Mouse (Mus musculus): Measurements from ENCODE around the gene Pnmal1.
"Not testable (repeated sequence)": the region's sequence is repeated elsewhere in the genome, so short reads cannot be mapped to it uniquely, and the experiment has no call there.

Gene Pnmal1

DNA sequence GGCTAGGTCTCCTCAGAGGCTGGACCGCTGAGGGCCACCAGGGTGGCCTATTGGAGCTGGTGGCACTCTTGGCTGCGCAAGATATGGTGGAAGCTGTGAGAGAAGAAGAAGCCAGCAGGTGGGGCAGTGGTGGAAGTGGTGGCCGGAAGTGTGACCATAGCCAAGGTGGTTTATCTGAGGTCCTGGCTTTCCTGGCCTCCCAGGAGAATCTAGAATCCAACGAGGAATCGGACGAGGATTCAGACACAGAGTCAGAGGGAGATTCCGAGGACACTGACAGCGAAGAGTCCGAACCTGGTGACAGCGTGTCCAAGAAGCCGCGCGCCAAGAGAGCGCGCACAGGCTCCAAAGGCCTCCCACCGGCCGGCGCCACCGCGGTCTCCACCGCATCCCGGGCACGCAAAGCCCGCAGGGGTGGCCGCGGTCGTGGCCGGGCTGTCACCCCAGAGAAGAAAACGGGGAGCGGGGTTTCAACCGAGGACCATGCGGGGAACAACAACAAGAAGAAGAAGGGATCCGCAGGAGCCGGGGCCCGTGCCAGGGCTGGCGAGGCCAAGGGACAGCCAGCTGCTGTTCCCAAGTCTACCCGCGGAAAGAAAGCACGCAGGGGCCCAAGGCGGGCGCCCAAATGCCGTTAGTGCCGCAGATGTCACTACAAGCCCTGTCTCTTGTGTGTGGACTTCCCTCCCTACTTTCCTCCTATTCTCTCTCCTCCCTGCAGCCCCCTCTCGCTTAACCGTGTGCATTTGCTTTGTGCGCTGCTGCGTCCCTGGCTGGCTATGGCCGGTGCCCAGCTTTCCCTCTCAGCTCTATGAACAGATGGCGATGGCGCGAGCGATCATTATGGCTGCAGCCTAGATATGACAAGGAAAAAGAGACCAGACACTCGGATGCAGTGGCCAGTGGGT, 12.8 kb upstream of the Pnmal1 start:
- no peak for TF ChIP-seq POU5F1 (IDR thresholded peaks at IDR 0.05; ENCODE audit: borderline replicate concordance, low read length)
- TF ChIP-seq CTCF (conservative IDR thresholded peaks at IDR 0.05; ENCODE audit: low read length): no peak
- TF ChIP-seq NANOG (IDR thresholded peaks at IDR 0.05; ENCODE audit: borderline replicate concordance, low read length): no peak
- Histone ChIP-seq H3K4me1 (replicated peaks; ENCODE audit: low read depth, low read length) (peaks cover 64% of the 10 kb centered on the region), H3K4me3 (replicated peaks; ENCODE audit: low read length) (peak overlapping the region; percentile 74), H3K36me3 (ENCODE audit: insufficient read depth, low read length) (no peaks in the 10 kb centered on the region), H3K27me3 (ENCODE audit: insufficient read depth, low read length) (peaks cover 59% of the 10 kb centered on the region), H3K9me3 (ENCODE audit: low read length) (peaks cover 6% of the 10 kb centered on the region; the same call in 1 of the 2 replicates)

DNA sequence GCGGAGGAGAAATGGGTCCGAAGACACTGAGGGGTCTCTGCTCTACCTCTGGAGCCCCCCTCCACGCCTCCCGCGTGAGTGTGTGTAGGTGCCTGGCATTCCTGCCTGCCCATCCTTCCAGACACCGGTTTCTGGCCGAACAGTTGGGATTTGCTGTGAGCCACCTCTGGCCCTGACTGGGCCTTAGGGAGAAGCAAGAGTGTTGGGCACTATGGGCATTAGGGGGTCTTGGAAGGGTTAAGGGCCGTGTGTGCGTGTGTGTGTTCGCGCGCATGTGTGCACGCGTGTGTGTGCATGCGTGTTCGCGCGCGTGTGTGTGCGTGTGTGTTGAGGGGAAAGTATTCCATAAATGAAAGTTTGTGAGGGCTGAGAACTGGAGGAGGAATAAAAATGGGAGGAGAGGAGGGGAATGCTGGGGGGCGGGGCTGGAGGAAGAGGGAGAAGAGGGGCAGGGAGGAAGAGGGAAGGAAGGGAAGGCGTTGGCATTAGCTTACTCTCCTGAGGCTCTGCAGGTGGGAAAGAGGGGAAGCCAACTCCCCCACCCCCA, 12.1 kb upstream of the Pnmal1 start:
- peaks cover 6% of the 10 kb centered on the region; the same call in 1 of the 2 replicates for H3K9me3 ChIP-seq (ENCODE audit: low read length)
- H3K27me3 ChIP-seq (ENCODE audit: insufficient read depth, low read length): peaks cover 59% of the 10 kb centered on the region
- peaks cover 71% of the 10 kb centered on the region for H3K4me1 ChIP-seq (replicated peaks; ENCODE audit: low read depth, low read length)
- TF ChIP-seq POU5F1 (IDR thresholded peaks at IDR 0.05; ENCODE audit: borderline replicate concordance, low read length) (no peak), NANOG (IDR thresholded peaks at IDR 0.05; ENCODE audit: borderline replicate concordance, low read length) (no peak), CTCF (conservative IDR thresholded peaks at IDR 0.05; ENCODE audit: low read length) (no peak)
- peak overlapping the region; percentile 74 for H3K4me3 ChIP-seq (replicated peaks; ENCODE audit: low read length)
- H3K36me3 ChIP-seq (ENCODE audit: insufficient read depth, low read length): no peaks in the 10 kb centered on the region

DNA sequence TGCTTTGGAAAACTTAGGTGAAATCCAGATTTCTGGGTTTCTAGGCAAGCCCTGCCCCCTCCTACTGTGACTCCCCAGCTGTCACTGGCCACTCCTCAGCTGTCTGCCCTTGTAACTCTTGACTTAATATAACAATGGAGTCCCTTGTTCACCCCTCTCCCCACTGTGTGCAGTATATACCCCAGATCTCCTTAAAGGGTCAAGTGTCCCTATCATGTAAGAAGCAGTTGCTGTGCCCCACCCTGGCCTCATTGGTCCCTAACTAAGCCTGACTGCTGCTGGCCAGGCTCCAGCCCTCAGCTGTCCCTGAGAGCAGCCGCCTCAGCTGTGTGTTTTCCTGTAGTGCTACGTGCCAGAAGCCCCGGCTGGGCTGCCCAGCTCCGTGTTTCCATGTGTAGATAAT, 11.5 kb upstream of the Pnmal1 start:
- no peak overlapping the region for H3K4me3 ChIP-seq (replicated peaks; ENCODE audit: low read length)
- peaks cover 59% of the 10 kb centered on the region for H3K27me3 ChIP-seq (ENCODE audit: insufficient read depth, low read length)
- H3K9me3 ChIP-seq (ENCODE audit: low read length): peaks cover 6% of the 10 kb centered on the region; the same call in 1 of the 2 replicates
- peaks cover 75% of the 10 kb centered on the region for H3K4me1 ChIP-seq (replicated peaks; ENCODE audit: low read depth, low read length)
- TF ChIP-seq CTCF (conservative IDR thresholded peaks at IDR 0.05; ENCODE audit: low read length) (no peak), POU5F1 (IDR thresholded peaks at IDR 0.05; ENCODE audit: borderline replicate concordance, low read length) (no peak), NANOG (IDR thresholded peaks at IDR 0.05; ENCODE audit: borderline replicate concordance, low read length) (no peak)
- H3K36me3 ChIP-seq (ENCODE audit: insufficient read depth, low read length): no peaks in the 10 kb centered on the region

DNA sequence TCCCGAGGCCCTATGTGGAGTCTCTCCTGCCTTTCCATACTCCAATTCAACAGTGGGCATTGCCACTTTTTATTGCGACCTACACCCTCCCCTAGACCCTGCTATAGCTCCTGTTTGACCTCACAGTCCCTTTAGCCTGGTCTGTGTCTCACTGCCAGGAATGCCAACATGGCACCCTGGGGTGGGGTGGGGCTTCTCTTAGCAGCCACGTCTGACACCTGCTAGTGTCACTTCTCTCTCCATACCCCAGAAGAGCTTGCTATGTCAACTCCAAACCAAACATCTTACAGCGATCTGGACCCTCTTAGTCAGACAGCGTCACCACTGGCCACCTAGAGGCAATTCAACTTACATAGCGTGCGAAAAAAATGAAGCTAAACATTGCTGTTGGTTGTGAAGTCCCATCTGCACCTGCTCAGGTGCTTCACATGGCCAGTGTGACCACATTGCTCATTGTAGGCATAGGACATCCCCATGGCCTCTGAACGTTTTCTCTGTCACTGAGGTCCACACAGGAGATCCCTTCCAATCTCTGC, 10.5 kb upstream of the Pnmal1 start:
- Histone ChIP-seq H3K4me1 (replicated peaks; ENCODE audit: low read depth, low read length) (peaks cover 70% of the 10 kb centered on the region), H3K27me3 (ENCODE audit: insufficient read depth, low read length) (peaks cover 59% of the 10 kb centered on the region), H3K9me3 (ENCODE audit: low read length) (peaks cover 6% of the 10 kb centered on the region; the same call in 1 of the 2 replicates), H3K36me3 (ENCODE audit: insufficient read depth, low read length) (no peaks in the 10 kb centered on the region), H3K4me3 (replicated peaks; ENCODE audit: low read length) (no peak overlapping the region)
- TF ChIP-seq NANOG (IDR thresholded peaks at IDR 0.05; ENCODE audit: borderline replicate concordance, low read length) (no peak), CTCF (conservative IDR thresholded peaks at IDR 0.05; ENCODE audit: low read length) (no peak), POU5F1 (IDR thresholded peaks at IDR 0.05; ENCODE audit: borderline replicate concordance, low read length) (no peak)

DNA sequence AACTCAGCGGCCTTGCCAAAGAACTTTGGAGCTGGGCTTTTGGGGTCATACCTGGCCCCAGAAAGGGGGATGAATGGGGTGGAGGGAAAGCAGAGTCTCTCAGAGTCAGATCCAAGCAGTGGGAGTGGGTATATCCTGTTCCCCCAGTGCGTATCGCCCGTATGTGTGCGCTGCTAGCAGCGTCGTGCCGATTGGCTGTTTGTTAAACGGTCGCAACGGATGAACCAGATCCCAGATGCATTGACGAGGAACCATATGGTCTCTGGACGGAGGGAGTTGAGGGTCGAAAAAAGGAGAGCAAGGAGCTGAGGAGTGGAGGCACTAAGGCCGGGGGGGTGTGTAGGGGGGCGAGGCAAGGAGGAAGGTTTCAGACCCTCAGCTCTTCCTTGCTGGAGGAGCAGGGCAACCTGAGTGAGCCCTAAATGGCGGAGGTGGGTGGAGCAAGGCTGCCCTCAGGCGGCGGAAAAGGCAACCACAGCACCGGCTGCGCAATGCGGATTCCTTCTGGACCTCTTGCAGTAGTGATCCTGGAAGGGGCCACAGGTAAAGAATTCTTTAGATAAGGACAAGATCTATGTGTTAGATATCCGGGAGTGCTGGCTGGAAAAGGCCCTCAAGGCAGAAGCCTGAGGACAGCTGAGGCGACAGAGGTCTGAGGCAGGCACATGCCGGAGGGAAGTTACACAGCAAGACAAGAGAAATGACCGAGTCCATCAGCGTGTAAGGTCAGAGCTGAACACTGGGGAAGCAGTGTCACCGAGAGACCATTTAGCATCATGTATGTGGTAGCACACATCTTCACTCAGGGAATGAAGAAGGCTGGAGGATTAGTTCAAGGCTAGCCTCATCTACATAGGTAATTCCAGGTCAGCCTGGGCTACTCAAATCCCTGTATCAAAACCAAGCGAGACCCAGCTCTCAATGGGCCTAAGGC, 9.3 kb upstream of the Pnmal1 start:
- peaks cover 6% of the 10 kb centered on the region; the same call in 1 of the 2 replicates for H3K9me3 ChIP-seq (ENCODE audit: low read length)
- peak; percentile 35 for TF ChIP-seq CTCF (conservative IDR thresholded peaks at IDR 0.05; ENCODE audit: low read length)
- no peak for TF ChIP-seq NANOG (IDR thresholded peaks at IDR 0.05; ENCODE audit: borderline replicate concordance, low read length)
- peaks cover 53% of the 10 kb centered on the region for H3K27me3 ChIP-seq (ENCODE audit: insufficient read depth, low read length)
- H3K36me3 ChIP-seq (ENCODE audit: insufficient read depth, low read length): no peaks in the 10 kb centered on the region
- H3K4me1 ChIP-seq (replicated peaks; ENCODE audit: low read depth, low read length): peaks cover 65% of the 10 kb centered on the region
- H3K4me3 ChIP-seq (replicated peaks; ENCODE audit: low read length): peak overlapping the region; percentile 56

DNA sequence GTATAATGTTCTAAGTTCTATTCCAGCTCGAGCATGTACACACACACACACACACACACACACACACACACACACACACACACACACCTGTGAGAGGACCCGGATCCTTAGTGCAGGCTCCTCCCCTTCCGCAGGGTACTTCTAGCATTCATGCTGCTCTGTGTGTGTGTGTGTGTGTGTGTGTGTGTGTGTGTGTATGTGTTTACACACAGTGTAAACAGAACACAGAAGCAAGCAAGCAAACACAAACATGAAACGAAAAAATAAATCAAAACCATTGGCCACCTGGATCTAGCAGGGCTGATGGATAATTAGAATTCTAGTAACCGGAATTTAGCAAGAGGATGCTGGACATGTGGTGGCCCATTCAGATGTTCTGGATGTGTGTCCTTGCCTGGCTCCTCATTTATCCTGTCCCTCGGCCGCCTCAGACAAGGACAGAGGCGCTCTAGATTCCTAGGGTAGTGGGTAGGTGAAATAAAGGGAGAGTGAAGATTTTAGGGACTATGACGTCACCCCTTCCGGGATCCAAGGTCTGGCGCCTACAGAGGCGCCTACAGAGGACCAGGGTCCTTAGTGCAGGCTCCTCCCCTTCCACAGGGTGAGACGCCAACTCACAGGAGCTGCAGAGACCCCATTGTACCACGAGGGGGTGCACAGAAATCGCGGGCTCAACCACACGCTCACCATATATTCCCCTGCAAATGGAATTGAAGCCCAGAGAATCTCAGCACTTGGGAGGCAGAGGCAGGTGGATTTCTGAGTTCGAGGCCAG, 8.4 kb upstream of the Pnmal1 start:
- TF ChIP-seq CTCF (conservative IDR thresholded peaks at IDR 0.05; ENCODE audit: low read length): peak; percentile 82
- no peak for TF ChIP-seq POU5F1 (IDR thresholded peaks at IDR 0.05; ENCODE audit: borderline replicate concordance, low read length)
- TF ChIP-seq NANOG (IDR thresholded peaks at IDR 0.05; ENCODE audit: borderline replicate concordance, low read length): no peak

DNA sequence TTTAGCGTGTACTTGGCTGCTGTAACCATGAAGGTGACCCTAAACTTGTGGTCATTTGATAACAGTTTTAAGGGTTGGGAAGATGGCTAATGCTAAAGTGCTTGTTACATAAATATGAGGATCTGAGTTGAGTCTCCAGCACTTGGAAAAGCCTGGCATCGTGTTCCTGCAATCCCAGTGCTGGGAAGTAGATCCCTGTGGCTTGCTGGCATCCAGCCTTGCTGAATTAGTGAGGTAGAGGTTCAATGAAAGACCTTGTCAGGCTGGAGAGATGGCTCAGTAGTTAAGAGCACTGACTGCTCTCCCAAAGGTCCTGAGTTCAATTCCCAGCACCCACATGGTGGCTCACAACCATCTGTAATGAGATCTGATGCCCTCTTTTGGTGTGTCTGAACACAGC, 5.7 kb upstream of the Pnmal1 start:
- H3K36me3 ChIP-seq (ENCODE audit: insufficient read depth, low read length); H3K9me3 ChIP-seq (ENCODE audit: low read length); H3K4me3 ChIP-seq (replicated peaks; ENCODE audit: low read length): not testable (repeated sequence)
- Histone ChIP-seq H3K27me3 (ENCODE audit: insufficient read depth, low read length) (peaks cover 17% of the 10 kb centered on the region), H3K4me1 (replicated peaks; ENCODE audit: low read depth, low read length) (peaks cover 35% of the 10 kb centered on the region)

More for the DNA sequence above, 8.4 kb upstream of the Pnmal1 start:
- Histone ChIP-seq H3K36me3 (ENCODE audit: insufficient read depth, low read length) (no peaks in the 10 kb centered on the region), H3K9me3 (ENCODE audit: low read length) (peaks cover 4% of the 10 kb centered on the region; the same call in 1 of the 2 replicates), H3K4me1 (replicated peaks; ENCODE audit: low read depth, low read length) (peaks cover 59% of the 10 kb centered on the region), H3K27me3 (ENCODE audit: insufficient read depth, low read length) (peaks cover 45% of the 10 kb centered on the region), H3K4me3 (replicated peaks; ENCODE audit: low read length) (no peak overlapping the region; the same call in 1 of the 2 replicates)
